Mouse (Mus musculus): ENCODE measurements around the gene Gm43302. TPM values are rescaled to one million over a fixed set of nuclear protein-coding genes. Genes with fewer than 3 reads are reported as not detected.
"Not testable (repeated sequence)": the region's sequence is repeated elsewhere in the genome, so short reads cannot be mapped to it uniquely, and the experiment has no call there.

Gene Gm43302
- not detected in 2 replicates for polyA plus RNA-seq (2012; ENCODE audit: insufficient read depth, insufficient read length, missing spikeins)

- not testable (repeated sequence) for H3K27ac ChIP-seq (ENCODE audit: insufficient read depth, low read depth, low read length); H3K4me1 ChIP-seq (ENCODE audit: control insufficient read depth, insufficient read depth, low read length)
- peak within 1 kb of the TSS; percentile 4; the same call in 1 of the 2 replicates for H3K4me3 ChIP-seq (ENCODE audit: insufficient read depth, low read length)
These were observed at the start of gene Gm43302, which contains the start of gene Gbp6 for GRCm38 (mm10) chr5:105293226-105294165. TSS of gene Gm43302 (minus strand) at chr5:105293695. TSS of gene Gbp6 (minus strand) at chr5:105293698.

- no peak for TF ChIP-seq POLR2A (IDR thresholded peaks at IDR 0.05; ENCODE audit: borderline replicate concordance, low read depth, low read length)
- no peak for TF ChIP-seq CTCF (IDR thresholded peaks at IDR 0.05; ENCODE audit: low read depth, low read length)
- no peak overlapping the region for H3K4me3 ChIP-seq (ENCODE audit: insufficient read depth, low read length)
- peaks cover 22% of the 10 kb centered on the region for H3K4me1 ChIP-seq (ENCODE audit: control insufficient read depth, insufficient read depth, low read length)
- no peak overlapping the region for H3K27ac ChIP-seq (ENCODE audit: insufficient read depth, low read depth, low read length)
These were observed 47.8 kb upstream of the Gm43302 start for GRCm38 (mm10) chr5:105341281-105341680.

- no peak overlapping the region for H3K27ac ChIP-seq (ENCODE audit: insufficient read depth, low read depth, low read length)
- TF ChIP-seq POLR2A (IDR thresholded peaks at IDR 0.05; ENCODE audit: borderline replicate concordance, low read depth, low read length) (no peak), CTCF (IDR thresholded peaks at IDR 0.05; ENCODE audit: low read depth, low read length) (no peak)
- no peak overlapping the region for H3K4me3 ChIP-seq (ENCODE audit: insufficient read depth, low read length)
- H3K4me1 ChIP-seq (ENCODE audit: control insufficient read depth, insufficient read depth, low read length): no peaks in the 10 kb centered on the region
These were observed 29.0 kb upstream of the Gm43302 start for GRCm38 (mm10) chr5:105322543-105322942.

GRCm38 (mm10) chr5:105310941-105311340 lies 17.4 kb upstream of the Gm43302 start:
- Histone ChIP-seq H3K4me1 (ENCODE audit: control insufficient read depth, insufficient read depth, low read length) (no peaks in the 10 kb centered on the region), H3K27ac (ENCODE audit: insufficient read depth, low read depth, low read length) (no peak overlapping the region), H3K4me3 (ENCODE audit: insufficient read depth, low read length) (no peak overlapping the region)
- TF ChIP-seq CTCF (IDR thresholded peaks at IDR 0.05; ENCODE audit: low read depth, low read length) (no peak), POLR2A (IDR thresholded peaks at IDR 0.05; ENCODE audit: borderline replicate concordance, low read depth, low read length) (no peak)

- not testable (repeated sequence) for H3K27ac ChIP-seq (ENCODE audit: insufficient read depth, low read depth, low read length); H3K4me3 ChIP-seq (ENCODE audit: insufficient read depth, low read length); H3K4me1 ChIP-seq (ENCODE audit: control insufficient read depth, insufficient read depth, low read length)
These were observed 15.7 kb upstream of the Gm43302 start for GRCm38 (mm10) chr5:105309148-105309547.

GRCm38 (mm10) chr5:105306946-105307345 lies 13.5 kb upstream of the Gm43302 start:
- H3K4me1 ChIP-seq (ENCODE audit: control insufficient read depth, insufficient read depth, low read length); H3K27ac ChIP-seq (ENCODE audit: insufficient read depth, low read depth, low read length); H3K4me3 ChIP-seq (ENCODE audit: insufficient read depth, low read length): not testable (repeated sequence)

DNA sequence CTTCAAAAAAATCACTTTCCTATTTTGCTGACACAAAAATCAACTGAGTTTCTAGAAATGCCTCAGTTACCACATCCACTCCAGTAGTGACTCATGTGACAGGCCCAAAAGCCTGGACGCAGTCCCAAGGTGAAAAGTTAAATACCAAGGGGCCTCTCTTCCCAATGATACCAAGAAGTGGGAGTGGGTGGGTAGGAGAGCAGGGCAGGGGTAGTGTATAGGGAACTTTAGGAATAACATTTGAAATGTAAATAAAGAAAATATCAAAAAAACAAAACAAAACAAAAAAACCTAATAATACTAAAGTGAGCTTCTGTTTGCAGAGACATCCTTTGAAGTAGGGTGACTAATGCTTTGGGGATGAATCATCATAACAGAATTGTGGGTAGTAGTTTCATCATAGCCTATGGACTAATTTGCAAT lies 12.7 kb upstream of the Gm43302 start:
- TF ChIP-seq CTCF (IDR thresholded peaks at IDR 0.05; ENCODE audit: low read depth, low read length) (no peak), POLR2A (IDR thresholded peaks at IDR 0.05; ENCODE audit: borderline replicate concordance, low read depth, low read length) (no peak)
- H3K4me3 ChIP-seq (ENCODE audit: insufficient read depth, low read length): no peak overlapping the region
- no peak overlapping the region for H3K27ac ChIP-seq (ENCODE audit: insufficient read depth, low read depth, low read length)
- H3K4me1 ChIP-seq (ENCODE audit: control insufficient read depth, insufficient read depth, low read length): peaks cover 2% of the 10 kb centered on the region; the same call in 1 of the 2 replicates

- H3K4me1 ChIP-seq (ENCODE audit: control insufficient read depth, insufficient read depth, low read length); H3K27ac ChIP-seq (ENCODE audit: insufficient read depth, low read depth, low read length); H3K4me3 ChIP-seq (ENCODE audit: insufficient read depth, low read length): not testable (repeated sequence)
These were observed 12.2 kb upstream of the Gm43302 start for GRCm38 (mm10) chr5:105305671-105306070.

- no peak for TF ChIP-seq POLR2A (IDR thresholded peaks at IDR 0.05; ENCODE audit: borderline replicate concordance, low read depth, low read length)
- no peak for TF ChIP-seq CTCF (IDR thresholded peaks at IDR 0.05; ENCODE audit: low read depth, low read length)
- peaks cover 2% of the 10 kb centered on the region; the same call in 1 of the 2 replicates for H3K4me1 ChIP-seq (ENCODE audit: control insufficient read depth, insufficient read depth, low read length)
- no peak overlapping the region for H3K27ac ChIP-seq (ENCODE audit: insufficient read depth, low read depth, low read length)
- H3K4me3 ChIP-seq (ENCODE audit: insufficient read depth, low read length): no peak overlapping the region
These were observed 8.5 kb upstream of the Gm43302 start for GRCm38 (mm10) chr5:105301963-105302362.

GRCm38 (mm10) chr5:105301531-105301930 lies 8.0 kb upstream of the Gm43302 start:
- TF ChIP-seq POLR2A (IDR thresholded peaks at IDR 0.05; ENCODE audit: borderline replicate concordance, low read depth, low read length): no peak
- TF ChIP-seq CTCF (IDR thresholded peaks at IDR 0.05; ENCODE audit: low read depth, low read length): no peak
- Histone ChIP-seq H3K27ac (ENCODE audit: insufficient read depth, low read depth, low read length) (no peak overlapping the region), H3K4me1 (ENCODE audit: control insufficient read depth, insufficient read depth, low read length) (peaks cover 2% of the 10 kb centered on the region; the same call in 1 of the 2 replicates), H3K4me3 (ENCODE audit: insufficient read depth, low read length) (no peak overlapping the region)
